Mouse (Mus musculus) olfactory bulb, adult 2 months (tissue): ENCODE results near the gene Gm49378. TPM values are rescaled to one million over a fixed set of nuclear protein-coding genes. Genes with fewer than 3 reads are reported as not detected.

Experiments
- H3K27ac ChIP-seq: fragments of 200-500 bp; 2 replicates; pipeline ENCODE4 v1.5.1; 2012; ENCODE audit warnings: low read depth, low read length; ENCODE audit not compliant: insufficient read depth
- H3K4me1 ChIP-seq: fragments of 200-500 bp; 2 replicates; pipeline ENCODE4 v1.6.1; 2012; ENCODE audit warnings: low read length; ENCODE audit not compliant: control insufficient read depth, insufficient read depth
- H3K4me3 ChIP-seq: fragments of 200-500 bp; 2 replicates; pipeline ENCODE4 v1.5.1; 2012; ENCODE audit warnings: mild to moderate bottlenecking, low read depth, low read length, moderate library complexity; ENCODE audit not compliant: insufficient read depth
- CTCF ChIP-seq: fragments of 200-500 bp; IDR thresholded peaks from 2 replicates; pipeline ENCODE4 v1.5.1; 2012; ENCODE audit warnings: low read depth, mild to moderate bottlenecking, low read length, moderate library complexity; ENCODE audit not compliant: insufficient read depth
- POLR2A ChIP-seq: fragments of 200-500 bp; IDR thresholded peaks from 2 replicates; pipeline ENCODE4 v1.6.1; 2012; ENCODE audit warnings: mild to moderate bottlenecking, low read depth, low read length, moderate library complexity; ENCODE audit not compliant: insufficient read depth
- WGBS: fragments of 180-500 bp; shearing (Covaris S2); methylation state at CpG from one replicate; pipeline ENCODE4 v1.1.7; 2018; 5-methylcytosine and 5-hydroxymethylcytosine counted together
- polyA plus RNA-seq: library from polyadenylated mRNA; stranded (reverse); fragments of >200 nt; gene quantifications from 2 replicates; pipeline ENCODE4 v1.2.4, GENCODE M21; 2012; ENCODE audit warnings: low replicate concordance; ENCODE audit not compliant: missing spikeins, insufficient read depth, insufficient read length

Gene Gm49378
- polyA plus RNA-seq, 1 experiment = not detected

GRCm38 (mm10) chr14:55641291-55641690 lies 3.6 kb upstream of the Gm49378 start:
- WGBS = 94% methylated on average over 13 of the region's 13 CpGs

GRCm38 (mm10) chr14:55640816-55641215 lies 3.1 kb upstream of the Gm49378 start:
- 94% methylated on average over 14 of the region's 14 CpGs for WGBS
- Histone ChIP-seq H3K4me1 (peaks cover 15% of the 10 kb centered on the region), H3K4me3 (no peak overlapping the region), H3K27ac (no peak overlapping the region)
- no peak for TF ChIP-seq POLR2A
- TF ChIP-seq CTCF = no peak

More at GRCm38 (mm10) chr14:55641291-55641690, 3.6 kb upstream of the Gm49378 start:
- TF ChIP-seq CTCF (no peak), POLR2A (no peak)
- Histone ChIP-seq H3K4me1 (peaks cover 14% of the 10 kb centered on the region), H3K4me3 (no peak overlapping the region), H3K27ac (no peak overlapping the region)

GRCm38 (mm10) chr14:55635523-55636007 lies 2.1 kb downstream of the Gm49378 start, which contains the start of gene Ipo4:
TSS of gene Ipo4 (minus strand) at chr14:55635957.
- TF ChIP-seq CTCF (no peak), POLR2A (peak; percentile 59; the same call in 1 of the 2 replicates)
- H3K4me3 ChIP-seq = peak within 1 kb of the TSS; percentile 67
- H3K27ac ChIP-seq = no peak within 1 kb of the TSS; the same call in 1 of the 2 replicates
- under 1% methylated on average over 33 of the region's 33 CpGs for WGBS
- peaks cover 14% of the 10 kb centered on the region; the same call in 1 of the 2 replicates for H3K4me1 ChIP-seq

GRCm38 (mm10) chr14:55634874-55635522 lies 2.7 kb downstream of the Gm49378 start:
- WGBS = 3% methylated on average over 23 of the region's 23 CpGs
- Histone ChIP-seq H3K4me1 (peaks cover 14% of the 10 kb centered on the region; the same call in 1 of the 2 replicates), H3K27ac (no peak overlapping the region), H3K4me3 (peak overlapping the region; percentile 67)
- TF ChIP-seq POLR2A (no peak), CTCF (no peak)

GRCm38 (mm10) chr14:55629312-55629711 lies 8.4 kb downstream of the Gm49378 start:
- Histone ChIP-seq H3K4me3 (no peak overlapping the region), H3K4me1 (peaks cover 4% of the 10 kb centered on the region; the same call in 1 of the 2 replicates), H3K27ac (no peak overlapping the region)
- 46% methylated on average over 5 of the region's 5 CpGs for WGBS
- TF ChIP-seq CTCF (no peak), POLR2A (no peak)

- no peak overlapping the region for H3K27ac ChIP-seq
- no peaks in the 10 kb centered on the region for H3K4me1 ChIP-seq
- no peak for TF ChIP-seq CTCF
- TF ChIP-seq POLR2A = no peak
- no peak overlapping the region for H3K4me3 ChIP-seq
- WGBS = 91% methylated on average over 27 of the region's 27 CpGs
Measured at GRCm38 (mm10) chr14:55628077-55628827, 9.4 kb downstream of the Gm49378 start.

- WGBS = 55% methylated on average over 22 of the region's 22 CpGs
- H3K27ac ChIP-seq = no peak overlapping the region
- peak overlapping the region; percentile 12 for H3K4me3 ChIP-seq
- no peaks in the 10 kb centered on the region for H3K4me1 ChIP-seq
- TF ChIP-seq POLR2A (no peak), CTCF (no peak)
Measured at GRCm38 (mm10) chr14:55618486-55619195, 19.1 kb downstream of the Gm49378 start.

- Histone ChIP-seq H3K4me3 (peak within 1 kb of the TSS; percentile 12), H3K27ac (no peak within 1 kb of the TSS), H3K4me1 (no peaks in the 10 kb centered on the region)
- TF ChIP-seq CTCF (no peak), POLR2A (no peak)
- WGBS = 32% methylated on average over 21 of the region's 21 CpGs
Measured at GRCm38 (mm10) chr14:55617822-55618221, 19.9 kb downstream of the Gm49378 start, which contains the start of gene Rec8. TSS of gene Rec8 (plus strand) at chr14:55618037.
